Mouse (Mus musculus) forelimb bud, embryonic 11.5 days (tissue): ENCODE measurements at regions not wholly inside any gene's neighbourhood (a gene's known extent, or its start where the extent isn't known, plus 50 kb on each side); places are given as distances from the start of the nearest gene placed in this dataset.

ENCODE experiments used
- DNase-seq: peaks from one replicate; pipeline ENCODE4 v3.0.0-alpha.2; 2012; ENCODE audit warnings: low read depth, low spot score

DNA sequence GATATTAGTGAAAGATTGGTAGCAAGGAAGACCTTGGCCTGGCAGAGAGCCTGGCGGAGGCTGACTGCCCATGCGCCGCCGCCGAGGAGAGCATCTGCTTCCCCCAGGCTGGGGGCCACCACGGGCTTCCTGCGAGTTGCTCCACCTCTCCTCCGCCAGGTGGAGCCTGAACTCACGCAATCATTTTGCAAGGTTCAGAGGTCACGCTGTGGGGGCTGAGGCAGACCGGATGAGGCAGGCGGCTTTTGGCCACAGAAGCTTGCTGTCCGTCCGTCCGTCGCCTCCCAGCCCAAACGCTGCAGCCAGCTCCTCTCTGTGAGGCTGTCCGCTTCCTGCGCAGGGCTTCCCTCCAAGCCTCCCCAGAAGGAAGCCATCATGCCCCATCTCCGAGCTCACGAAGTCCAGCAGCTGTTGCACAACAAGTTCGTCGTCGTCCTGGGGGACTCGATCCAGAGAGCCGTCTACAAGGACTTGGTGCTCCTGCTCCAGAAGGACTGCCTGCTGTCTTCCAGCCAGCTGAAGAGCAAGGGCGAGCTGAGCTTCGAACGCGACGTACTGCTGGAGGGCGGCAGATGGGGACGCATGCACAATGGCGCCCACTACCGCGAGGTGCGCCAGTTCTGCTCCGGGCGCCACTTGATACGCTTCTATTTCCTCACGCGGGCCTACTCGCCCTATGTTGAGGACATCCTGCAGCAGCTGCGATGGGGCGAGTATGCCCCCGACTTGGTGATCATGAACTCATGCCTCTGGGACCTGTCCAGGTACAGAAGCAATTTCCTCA is 269.3 kb upstream of the Erbb4 start:
- no peak for DNase-seq

DNA sequence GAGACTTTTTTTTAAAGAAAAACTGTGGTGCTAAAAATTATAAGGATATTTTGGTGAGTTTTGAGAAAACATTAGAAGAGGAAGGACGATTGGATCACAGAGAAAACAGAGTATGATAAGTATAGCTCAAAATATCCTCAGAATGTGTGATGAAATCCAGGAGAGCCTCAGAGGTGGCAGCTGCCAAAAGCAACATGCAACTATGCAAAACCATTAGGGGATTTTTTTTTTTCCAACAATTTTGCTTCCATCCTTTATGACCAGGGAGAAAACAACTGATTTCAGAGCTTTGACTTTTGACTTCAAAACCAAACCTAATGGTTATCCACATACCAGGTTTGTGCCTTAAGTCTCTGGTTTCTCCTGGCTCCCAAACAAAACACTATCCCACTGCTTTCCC is 267.4 kb upstream of the Erbb4 start:
- DNase-seq = no peak

DNA sequence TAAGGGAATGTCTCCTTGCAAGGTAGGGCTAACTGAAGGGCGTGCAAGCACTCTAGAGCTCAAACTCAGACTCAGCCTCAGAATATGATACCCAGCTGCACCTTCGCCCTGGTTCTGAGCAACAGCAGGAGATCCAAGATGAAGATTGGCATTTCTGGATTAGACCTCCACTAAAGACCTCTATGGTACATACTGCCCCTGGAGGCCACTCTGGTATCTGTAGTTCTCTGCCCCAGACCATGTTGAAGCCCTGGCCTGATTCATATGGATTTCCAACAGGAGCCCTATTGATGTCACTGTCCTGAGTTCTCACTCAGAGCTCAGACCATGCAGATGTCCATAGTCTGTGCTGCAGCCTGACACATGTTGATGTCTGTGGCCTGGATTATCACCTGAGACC is 262.2 kb upstream of the Erbb4 start:
- DNase-seq = no peak

GRCm38 (mm10) chr1:69367531-69367930 is 259.7 kb upstream of the Erbb4 start:
- DNase-seq = no peak

DNA sequence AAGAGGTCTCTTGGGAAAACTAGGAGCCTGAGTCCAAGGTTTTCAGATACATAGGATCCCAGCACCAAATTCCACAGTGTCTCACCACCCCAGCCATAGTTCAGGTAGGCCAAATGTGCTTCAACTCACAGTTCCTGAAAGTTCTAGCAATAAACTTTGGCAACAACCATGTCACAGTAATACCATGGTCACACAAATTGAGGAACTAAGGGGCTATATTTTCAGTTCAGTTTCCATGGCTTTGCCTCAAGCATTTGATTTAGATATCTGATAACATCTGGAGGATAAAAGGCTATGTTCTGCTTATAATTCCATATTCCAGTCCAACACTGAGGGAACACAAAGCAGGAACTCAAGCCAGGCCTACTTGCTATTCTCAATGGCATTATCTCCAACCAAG is 256.2 kb upstream of the Erbb4 start:
- DNase-seq = no peak

GRCm38 (mm10) chr1:69357548-69357947 is 249.7 kb upstream of the Erbb4 start:
- DNase-seq = no peak

DNA sequence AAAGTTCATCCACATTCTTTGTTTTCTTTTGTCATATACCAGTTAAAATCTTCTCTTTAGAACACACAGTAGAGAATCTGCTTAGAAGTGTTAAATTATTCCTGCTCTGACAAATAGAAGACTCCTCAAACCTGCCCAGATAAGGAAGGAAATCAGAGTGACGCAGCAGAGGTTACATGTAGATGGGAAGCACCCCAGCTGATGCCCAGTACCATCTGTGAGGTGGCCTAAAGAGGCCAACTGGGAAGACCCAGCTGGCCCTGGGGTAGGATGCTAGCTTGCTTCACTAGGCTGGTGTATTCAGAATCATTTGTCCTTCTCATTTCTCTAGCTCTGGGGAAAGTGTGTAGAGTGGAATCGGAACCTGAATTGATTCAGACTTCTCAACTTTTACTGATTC is 242.6 kb upstream of the Erbb4 start:
- no peak for DNase-seq

- DNase-seq = no peak
Measured at GRCm38 (mm10) chr1:69349826-69350225, 242.0 kb upstream of the Erbb4 start.

GRCm38 (mm10) chr1:69342100-69342499 is 234.2 kb upstream of the Erbb4 start:
- no peak for DNase-seq

DNA sequence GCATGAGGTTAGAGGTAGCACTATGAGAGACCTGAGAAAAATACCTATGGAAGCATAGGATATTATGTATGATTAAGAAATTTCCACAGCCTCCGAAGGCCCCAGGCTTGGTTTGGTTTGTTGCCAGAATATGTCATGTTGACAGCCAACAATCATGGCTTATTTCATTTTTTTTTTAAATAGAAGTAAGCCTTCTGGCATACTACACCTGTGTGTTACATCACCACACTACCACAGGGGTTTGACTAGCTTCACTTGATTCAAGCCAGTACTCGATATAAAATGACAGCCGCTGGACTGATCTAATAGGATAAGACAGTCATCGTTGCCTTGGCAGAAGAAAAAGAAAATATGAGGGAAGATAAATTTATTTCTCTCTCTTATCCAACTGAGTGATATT is 232.6 kb upstream of the Erbb4 start:
- DNase-seq = no peak

DNA sequence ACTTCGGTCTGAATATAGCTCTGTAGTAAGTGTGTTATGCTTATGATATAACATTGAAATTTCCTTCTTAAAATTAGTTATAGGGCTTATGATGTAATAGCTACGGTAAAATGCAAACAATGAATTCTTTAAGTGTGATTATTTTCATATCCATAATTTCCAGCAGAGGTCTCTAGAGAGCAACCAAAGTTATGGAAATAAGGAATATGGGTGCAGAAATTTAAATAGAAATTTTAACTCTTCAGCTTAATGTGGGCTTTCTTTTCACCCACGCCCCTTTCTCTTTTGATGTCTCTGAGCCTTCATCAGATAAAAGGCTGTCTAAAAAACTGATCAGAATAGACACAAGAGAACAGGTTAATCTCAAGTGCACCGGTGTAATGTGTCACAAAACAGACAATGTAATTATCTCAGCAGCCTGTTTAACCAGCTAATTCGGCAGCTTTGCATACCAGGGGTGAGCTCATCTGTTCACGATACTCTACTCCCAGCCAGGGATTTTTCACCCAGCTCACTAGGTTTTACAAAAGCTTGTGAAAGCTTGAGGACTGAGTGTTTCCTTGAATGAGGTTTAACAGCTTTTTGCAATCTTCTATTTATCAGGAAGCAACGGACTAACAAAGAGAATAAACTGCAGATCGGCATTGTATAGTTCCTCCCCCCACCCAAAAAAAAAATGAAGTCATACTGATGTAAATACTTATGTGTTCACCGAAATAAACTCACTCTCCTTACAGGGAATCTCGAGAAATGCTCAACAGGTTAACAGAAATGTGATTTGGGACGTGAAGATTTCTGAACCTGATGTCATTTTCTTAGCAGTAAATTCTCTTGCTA is 223.8 kb upstream of the Erbb4 start:
- DNase-seq = no peak

DNA sequence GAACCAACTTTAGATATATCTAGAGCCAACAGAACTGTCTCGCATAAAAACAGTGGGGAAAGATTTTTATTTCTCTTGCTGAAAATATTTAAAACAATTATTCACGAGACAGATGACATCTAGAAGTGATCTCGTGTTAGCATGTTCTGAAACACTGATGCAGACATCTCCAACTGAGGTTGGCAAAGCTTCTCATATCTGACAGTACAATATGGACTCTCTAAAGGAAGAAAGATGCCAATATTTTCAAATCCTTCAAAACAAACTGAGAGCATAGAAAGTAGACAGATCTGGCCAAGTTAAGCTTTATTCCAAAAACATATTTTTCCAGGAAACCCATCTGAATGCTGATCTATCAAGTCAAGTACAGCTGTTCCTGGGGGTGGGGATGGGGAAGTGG is 221.5 kb upstream of the Erbb4 start:
- no peak for DNase-seq

DNA sequence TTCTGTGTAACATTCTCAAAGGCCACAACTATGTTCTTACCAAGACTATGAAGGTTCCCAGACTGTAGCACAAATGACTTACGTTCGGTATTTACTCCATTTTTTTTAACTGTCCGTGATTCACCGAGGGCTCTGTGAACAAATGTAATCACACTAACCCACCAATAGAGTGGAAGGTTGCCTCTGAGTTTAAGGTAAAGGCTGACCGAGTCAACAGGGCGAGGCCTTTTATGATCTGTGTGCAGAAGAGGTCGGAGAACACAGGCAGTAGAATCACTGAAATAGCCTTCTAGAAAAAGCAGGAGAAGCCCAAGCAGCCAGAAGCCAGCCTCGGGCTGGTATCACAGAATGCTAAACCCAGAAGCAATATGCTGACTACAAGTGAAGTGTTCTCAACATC is 218.9 kb upstream of the Erbb4 start:
- DNase-seq = no peak

DNA sequence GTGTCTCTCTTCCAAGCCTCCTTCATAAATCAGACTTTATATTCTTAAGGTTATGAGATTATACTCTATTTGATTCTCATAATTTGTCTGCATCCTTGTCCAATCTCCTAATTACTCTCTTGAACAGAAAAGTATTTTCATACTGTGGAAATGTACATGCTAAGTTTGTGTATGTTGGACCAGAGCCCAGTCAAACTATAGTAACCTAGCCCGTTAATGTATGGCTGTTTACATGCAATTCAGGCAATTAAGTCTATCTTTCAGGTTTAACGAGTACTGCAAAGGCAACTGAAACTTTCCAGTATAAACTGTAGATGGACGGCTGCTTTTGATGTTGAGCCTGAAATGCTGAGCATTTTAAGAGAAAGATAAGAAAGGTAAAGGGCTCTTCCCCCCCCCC is 211.7 kb upstream of the Erbb4 start:
- DNase-seq = no peak

DNA sequence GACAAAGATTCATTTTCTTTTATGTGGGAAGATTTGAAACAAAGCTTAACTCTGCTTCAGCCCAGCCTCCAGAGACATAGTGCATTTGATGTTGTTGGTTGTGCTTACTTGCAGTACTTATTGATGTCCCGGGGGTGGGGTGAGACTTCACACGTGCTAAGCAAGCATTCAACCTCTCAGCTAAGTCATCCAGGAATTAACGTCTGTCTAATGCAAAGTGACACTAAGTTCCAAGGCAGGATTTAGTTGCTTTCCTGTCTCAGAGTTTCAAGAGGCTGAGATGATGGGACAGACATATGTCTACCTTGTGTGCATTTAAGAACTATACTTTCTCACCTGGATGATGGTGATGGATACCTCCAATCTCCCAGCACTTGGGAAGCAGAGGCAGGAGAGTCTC is 189.0 kb upstream of the Erbb4 start:
- no peak for DNase-seq

DNA sequence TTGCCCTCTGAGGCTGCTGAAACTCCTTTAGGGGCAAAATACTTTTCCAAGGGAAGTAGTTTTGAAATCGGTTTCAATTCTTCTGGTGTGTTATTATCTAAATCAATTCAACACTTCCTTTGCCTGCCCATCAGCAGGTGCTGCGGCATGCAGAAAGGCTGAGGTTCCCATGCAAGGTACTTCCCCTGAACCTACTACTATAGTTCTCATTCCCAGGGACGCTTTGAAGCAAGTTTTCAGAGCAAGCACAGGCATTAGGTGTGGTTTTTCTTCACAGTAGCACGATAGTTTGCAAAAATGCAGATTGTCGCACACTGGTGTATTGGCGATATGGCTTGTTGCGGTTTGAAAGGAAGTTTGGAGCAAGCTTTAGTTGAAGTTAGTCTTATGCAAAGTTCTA is 183.5 kb upstream of the Erbb4 start:
- no peak for DNase-seq

GRCm38 (mm10) chr1:69286374-69286773 is 178.5 kb upstream of the Erbb4 start:
- DNase-seq = no peak

GRCm38 (mm10) chr1:69277428-69277827 is 169.6 kb upstream of the Erbb4 start:
- no peak for DNase-seq

DNA sequence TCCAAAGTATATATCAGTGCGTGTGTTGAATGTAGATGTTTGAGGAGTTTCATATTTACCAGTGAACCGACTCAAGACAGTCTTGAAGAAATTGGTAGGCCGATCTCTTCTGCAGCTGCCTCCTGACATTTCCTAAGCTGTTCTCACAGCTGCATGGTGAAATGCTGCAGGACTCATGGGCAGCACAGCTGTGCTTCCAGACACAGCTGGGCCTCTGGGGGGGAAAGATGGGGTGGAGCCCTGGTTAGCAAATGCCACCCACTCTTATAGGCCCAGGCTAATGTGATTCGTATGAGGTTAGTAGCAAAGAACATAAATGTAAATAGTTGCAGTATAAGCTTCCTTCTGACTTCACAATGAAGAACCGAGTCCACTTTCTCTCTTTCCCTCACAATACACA is 139.8 kb upstream of the Erbb4 start:
- peak; percentile 10 for DNase-seq

DNA sequence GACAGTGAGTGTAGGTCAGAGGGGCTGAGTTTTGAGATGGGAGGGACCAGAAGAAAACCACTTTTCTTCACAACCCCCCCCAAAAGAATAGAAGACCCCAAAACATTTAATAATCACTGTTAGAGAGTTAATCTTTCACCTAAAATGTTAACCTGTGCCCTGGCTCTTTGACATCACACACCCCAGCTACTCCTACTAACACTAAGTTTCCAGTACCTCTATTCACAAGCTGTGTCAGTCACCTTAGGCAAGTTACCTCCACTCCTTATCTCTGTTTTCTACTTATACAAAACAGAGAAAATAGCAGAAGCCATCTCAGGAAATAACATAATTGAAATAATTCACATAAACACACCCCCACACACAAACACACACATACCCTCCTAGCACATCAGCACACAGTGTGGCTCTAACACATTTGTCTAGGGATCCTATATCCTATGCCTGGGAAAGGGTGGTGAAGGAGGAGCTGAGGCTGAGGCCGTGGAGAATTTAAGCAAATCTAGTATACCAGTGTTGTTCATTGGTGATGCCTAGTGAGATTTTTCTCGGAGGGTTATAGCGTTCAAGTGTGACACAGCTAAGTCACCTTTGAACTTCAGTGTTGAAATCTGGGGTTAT is 134.5 kb upstream of the Erbb4 start:
- no peak for DNase-seq

GRCm38 (mm10) chr1:69241502-69242214 is 133.8 kb upstream of the Erbb4 start:
- peak; percentile 61 for DNase-seq

DNA sequence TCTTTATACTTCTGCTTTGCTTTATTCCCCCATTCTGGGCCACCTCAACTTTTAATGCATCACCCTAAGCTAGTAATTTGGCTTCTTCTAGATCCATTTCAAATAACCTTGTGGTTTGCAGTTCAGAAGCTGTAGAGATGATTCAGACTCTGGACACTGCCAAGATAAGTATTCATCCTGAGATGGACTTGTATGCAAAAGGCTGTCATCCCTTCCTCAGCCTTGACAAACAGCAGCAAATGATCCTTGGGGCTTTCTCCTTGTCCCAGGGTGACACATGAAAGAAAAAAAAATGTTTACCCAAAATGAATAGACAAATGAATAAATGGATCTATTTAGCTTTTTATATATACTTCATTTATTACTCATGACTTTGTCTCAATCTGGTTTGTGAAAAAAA is 120.0 kb upstream of the Erbb4 start:
- DNase-seq = no peak
